Mouse (Mus musculus) C2C12 (cell line): ENCODE data around the gene Gabrb3.

ENCODE experiments used
- CTCF ChIP-seq: IDR thresholded peaks from one replicate; pipeline ENCODE4 v1.5.1; 2011; ENCODE audit not compliant: control insufficient read depth, insufficient read depth, insufficient read length
- MAX ChIP-seq: IDR thresholded peaks from one replicate; pipeline ENCODE4 v1.6.1; 2011; ENCODE audit warnings: mild to moderate bottlenecking, control low read depth
- MYOG ChIP-seq: IDR thresholded peaks from one replicate; pipeline ENCODE4 v1.6.1; 2011; ENCODE audit not compliant: control insufficient read depth, insufficient read length; ENCODE audit errors: extremely low read depth

DNA sequence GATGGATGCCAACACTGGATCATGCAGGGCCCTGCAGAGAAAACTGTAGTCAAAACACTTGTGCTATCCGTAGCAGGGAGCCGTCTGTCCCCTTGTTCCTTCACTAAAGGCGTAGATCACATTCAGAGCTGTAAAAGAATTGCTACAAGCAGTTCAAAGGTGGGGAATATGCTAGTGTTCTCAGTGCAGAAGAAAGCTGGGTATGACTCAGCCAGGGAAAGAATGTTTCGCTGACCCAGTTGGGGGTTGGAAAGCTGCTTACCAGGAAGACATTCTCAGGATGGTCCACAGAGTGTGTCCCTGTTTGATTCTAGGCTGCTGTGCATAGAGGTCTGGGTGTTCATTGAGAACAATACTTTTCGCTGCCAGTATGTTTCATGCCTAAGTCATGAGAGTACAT is 177.8 kb downstream of the Gabrb3 start:
- TF ChIP-seq CTCF: no peak
- TF ChIP-seq MAX: no peak
- no peak for TF ChIP-seq MYOG
